Mouse (Mus musculus) 3T3-L1 (cell line): Measurements from ENCODE around the gene Cryaa.
A peak's percentile ranks its signal among the peaks of the same experiment; 100 is the strongest.
"Not testable (repeated sequence)": the region's sequence is repeated elsewhere in the genome, so short reads cannot be mapped to it uniquely, and the experiment has no call there.

Experiments used
- DNase-seq: peaks from one replicate; pipeline ENCODE4 v3.0.0-alpha.2; 2015; ENCODE audit warnings: low read depth, low spot score

Cryaa gene

GRCm38 (mm10) chr17:31658468-31659185 is 19.0 kb upstream of the Cryaa start, which contains the start of gene U2af1:
Gene U2af1 (minus strand): TSS chr17:31658892.
- peak; percentile 96 for DNase-seq

- no peak for DNase-seq
Measured at GRCm38 (mm10) chr17:31660661-31661250, 16.9 kb upstream of the Cryaa start.

- peak; percentile 49 for DNase-seq
Measured at GRCm38 (mm10) chr17:31662855-31663254, 14.8 kb upstream of the Cryaa start.

DNA sequence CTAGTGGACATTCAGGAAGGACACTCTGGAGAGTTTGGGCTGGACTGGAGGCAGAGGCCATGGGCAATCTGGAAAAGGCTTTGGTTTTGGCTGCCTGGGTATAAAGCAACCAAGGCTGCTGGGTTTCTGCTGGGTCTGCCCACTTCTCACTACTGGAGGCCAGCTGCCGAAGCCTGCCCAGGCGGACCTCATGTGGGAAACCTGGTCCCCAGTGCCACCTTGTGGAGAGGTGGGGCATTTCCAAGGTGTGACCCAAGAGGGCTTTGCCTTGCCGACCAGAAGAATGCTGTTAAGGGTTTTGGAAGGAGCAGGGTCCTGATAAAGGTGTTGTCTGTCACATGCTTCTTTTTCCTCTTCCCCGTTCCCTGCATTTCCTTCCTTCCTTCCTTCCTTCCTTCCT is 12.8 kb upstream of the Cryaa start:
- DNase-seq = peak; percentile 90

DNA sequence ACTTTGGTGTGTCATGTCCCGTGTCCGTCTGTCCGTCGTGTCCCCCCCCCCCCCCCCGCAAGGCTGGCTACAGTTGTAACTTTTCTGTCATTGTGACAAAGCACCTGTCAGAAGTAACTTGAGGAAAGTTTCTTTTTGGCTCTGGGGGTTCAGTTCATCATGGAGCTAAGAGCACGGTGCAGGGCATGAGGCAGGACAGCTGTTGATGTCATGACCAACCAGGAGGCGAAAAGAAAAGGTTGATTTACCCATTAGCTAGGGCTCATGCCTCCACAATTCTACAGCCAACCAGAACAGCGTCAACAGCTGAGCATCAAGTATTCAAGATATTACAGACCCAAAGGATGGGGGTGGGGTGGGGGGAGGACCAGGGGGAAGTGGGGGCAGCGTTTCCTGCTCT is 9.3 kb upstream of the Cryaa start:
- DNase-seq = no peak

DNA sequence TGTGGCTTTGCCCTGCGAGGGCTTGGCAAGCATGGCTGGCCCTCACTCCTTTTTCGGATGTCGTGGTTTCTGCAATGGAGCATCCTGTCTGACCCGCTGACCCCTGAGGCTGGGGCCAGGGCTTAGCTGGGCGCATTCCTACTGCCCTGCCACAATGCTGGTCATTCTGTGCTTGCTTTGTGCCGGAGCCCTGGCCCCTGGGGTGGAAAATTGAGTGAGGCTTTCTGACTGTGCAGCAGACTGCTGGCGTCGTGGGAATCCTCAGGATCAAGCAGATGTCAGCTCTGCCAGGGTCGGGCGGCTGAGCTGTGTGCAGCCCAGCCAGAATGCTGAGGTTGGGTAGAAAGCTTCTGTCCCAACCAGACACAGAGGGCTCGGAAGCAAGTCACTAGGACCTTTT is 7.4 kb upstream of the Cryaa start:
- DNase-seq = peak; percentile 76

DNA sequence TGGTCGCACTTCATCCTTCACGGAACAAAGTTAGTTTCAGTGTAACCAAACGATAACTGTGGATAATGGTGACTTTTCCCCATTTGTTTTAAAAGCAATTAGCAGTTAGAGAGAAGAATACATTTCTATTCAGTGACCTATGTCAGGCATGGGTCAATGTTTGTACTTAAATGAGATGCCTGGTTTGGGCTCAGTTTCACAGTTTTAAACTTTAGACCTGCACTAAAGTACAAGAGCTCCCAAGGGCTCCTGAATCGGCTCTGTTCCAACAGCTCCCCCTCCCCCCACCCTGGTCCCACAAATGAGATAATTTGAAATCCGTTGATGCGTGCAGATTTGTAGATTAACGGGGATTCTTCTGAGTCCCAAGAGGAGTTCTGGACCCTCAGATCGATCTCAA is 5.9 kb upstream of the Cryaa start:
- no peak for DNase-seq

DNA sequence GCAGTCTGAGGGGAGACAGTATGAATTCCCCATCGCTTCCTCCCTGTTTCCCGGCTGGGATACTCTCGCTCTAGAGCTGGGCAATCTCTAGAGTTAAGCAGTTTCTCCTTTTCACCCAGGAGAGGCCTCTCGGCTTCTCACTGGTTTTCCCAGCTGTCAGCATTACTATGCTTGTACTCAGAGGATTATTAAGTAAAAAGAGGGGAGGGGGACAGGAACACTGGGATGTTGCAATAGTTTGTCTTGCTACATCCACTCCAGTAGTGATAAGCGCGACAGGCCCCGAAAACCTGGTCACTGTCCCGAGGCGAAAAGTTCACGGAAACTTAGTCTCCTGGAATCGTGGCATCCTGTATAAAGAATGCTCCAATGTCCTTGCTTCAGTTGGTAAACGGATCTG is 5.3 kb upstream of the Cryaa start:
- no peak for DNase-seq

DNA sequence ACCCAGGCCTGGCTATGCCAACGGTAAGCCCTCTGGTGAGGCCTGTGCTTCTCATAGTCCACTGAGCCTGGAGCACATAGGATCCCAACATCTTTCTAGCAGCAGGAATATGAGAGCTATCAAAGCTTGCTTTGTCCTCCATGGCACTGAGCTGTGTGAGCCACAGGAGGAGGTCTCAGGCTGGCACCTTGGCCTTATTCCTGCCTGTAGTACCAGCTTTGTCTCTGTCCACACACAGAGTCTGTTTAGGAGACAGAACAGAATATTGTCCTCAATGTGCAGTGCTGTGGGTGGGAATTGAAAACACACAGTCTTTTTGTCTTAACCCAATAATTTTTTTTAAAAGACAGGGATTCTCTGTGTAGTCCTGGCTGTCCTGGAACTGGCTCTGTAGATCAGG is 3.2 kb upstream of the Cryaa start:
- DNase-seq = no peak

DNA sequence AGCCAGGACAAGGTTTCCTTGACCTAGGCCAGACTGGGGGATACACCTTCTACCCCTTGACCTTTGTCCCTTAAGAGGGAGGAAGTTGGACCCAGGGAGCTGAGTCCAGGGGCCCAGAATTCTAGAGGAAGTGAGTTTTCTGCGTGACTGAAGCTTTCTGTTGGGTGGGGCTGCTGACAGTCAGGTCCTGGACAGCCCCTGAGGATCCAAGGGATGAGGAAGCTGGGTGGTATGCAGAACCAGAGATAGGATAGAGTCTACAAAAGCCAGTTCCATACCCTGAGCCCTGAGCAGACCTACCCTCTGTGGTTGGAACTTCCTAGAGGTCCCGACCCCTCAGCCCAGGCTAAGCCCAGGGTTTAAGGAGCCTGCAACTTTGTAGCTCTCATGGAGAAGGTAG is 2.8 kb downstream of the Cryaa start:
- DNase-seq = no peak

GRCm38 (mm10) chr17:31685514-31686224 is 8.1 kb downstream of the Cryaa start:
- DNase-seq = peak; percentile 94

DNA sequence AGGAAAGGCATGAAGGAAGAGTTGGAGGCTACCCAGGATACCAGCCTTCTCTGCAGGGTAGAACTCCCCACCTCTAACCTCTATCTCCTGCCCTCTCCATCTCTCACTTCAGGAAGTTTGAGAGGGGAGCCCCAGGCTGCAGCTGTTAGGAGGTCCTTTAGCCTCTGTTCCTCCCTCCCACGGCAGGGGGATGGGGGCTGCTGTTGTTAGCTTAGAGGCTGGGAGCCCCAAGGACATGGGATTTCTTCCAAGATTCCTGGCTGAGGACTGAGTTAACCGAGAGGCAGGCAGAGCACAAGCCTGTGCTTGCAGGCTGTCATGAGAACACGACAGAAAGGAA is 8.6 kb downstream of the Cryaa start:
- DNase-seq = peak; percentile 76

DNA sequence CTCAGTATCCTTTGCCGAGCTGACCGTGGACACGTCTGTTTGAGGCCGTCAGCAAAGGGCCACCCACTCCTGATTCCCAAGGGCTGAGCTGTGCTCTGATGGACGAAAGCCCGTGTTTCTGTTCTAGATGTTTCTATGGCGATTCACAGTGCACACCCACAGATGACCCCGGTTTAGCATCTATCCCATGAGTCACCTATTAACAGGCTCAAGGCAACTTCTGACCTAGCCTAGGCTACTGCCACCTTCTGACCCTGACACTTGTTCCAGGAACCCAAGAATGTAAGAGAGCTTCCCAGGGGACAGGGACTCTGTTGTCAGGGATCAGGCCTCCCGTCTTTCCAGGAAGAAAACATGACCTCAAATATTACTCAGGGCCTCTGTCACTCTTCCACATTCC is 10.5 kb downstream of the Cryaa start:
- DNase-seq = peak; percentile 75

- DNase-seq = peak; percentile 32
Measured at GRCm38 (mm10) chr17:31689606-31690005, 12.0 kb downstream of the Cryaa start.

DNA sequence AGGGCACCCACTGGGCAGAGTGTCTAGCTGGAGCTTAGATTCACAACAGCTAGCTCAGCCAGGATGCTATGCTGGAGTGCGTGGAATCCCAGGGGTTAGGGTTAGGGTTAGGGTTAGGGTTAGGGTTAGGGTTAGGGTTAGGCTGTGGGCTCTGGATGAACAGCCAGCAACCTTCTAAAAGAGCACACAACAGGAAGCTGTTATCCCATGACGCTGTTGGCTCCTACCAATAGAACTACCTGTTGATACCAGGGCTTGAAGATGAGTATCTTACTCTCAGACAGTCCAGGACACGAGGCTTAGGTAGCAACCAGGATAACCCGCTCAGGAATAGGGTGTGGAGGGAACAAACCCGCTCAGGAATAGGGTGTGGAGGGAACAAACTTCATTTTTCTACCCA is 15.3 kb downstream of the Cryaa start:
- no peak for DNase-seq

DNA sequence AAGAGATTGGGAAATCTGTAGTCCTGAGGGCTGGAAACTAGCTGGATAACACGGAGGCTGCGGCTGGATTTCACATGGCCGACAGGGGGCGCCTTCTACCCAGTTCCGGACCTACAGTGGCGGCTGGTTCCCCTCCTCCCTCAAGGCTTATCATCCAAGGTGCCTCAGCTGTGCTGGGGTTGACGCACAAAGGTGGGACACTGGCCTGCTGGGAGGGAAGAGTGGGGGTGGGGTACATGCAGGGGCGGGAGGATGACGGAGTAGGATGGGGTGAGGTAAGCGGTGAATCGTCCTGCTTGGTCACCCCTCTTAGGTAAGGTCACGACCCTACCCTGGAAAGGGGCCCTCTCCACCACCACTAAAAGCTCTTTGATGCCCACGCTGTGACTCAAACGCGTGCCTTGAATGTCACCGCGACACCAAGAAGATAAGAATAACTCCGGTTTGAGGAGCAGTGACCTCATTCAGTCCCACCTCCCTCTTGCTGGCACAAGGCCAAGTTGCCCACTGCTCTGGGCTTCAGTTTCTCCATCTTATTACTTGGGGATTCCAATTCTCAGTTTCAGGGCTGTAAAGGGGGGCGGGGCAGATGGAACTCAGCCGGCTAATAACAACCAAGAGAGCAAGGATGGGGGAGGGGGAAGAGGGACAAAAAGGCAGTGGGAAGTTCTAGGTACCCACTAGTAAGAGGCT is 15.9 kb downstream of the Cryaa start:
- peak; percentile 64 for DNase-seq

DNA sequence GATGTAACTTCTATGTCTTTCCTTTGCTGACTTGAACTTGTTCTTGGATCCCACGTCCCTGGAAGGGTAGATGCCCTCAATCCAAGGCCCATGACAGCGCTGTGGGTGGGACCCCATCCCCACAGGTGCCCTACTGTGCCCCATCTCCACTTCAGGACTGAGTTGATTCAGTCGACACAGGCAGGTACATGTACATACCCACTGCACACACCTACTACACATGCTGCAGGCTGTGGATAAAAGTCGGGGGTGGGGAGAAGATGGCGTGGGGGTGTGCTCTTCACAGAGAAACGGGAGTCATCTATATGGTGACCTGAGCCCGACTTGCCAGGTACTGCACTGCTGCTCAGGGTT is 16.4 kb downstream of the Cryaa start:
- DNase-seq = no peak

DNA sequence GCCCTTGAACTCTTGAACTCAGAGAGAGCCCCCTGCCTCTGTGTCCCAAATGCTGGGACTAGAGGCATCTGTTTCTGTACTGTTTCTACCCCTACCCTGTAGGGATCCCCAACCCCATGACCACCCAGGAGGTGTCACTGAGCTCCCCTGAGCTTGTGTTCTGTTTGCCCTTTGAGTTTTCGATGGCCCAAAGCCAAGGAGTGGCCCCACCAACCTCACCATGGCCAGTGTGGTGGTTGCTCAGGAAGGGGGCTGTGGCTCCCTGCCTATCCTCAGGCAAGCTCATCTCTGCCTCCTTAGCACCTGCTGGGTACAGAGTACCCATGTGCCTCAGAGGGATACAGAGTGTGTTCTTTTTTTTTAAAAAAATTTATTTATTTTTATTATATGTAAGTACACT is 17.3 kb downstream of the Cryaa start:
- no peak for DNase-seq

DNA sequence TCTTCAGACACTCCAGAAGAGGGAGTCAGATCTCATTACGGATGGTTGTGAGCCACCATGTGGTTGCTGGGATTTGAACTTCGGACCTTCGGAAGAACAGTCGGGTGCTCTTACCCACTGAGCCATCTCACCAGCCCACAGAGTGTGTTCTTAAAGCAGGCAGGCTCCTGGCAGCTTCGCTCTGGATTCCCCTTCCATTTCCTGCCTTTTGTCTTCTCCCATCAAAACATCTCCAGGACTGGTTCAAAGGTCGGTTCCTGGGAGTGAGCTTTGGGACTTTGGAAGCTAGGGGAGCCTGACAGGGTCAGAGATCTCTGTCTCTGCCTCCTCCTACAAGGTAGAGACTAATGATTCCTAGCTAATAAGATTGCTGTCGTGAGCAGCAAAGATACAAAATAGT is 17.7 kb downstream of the Cryaa start:
- DNase-seq = not testable (repeated sequence)

DNA sequence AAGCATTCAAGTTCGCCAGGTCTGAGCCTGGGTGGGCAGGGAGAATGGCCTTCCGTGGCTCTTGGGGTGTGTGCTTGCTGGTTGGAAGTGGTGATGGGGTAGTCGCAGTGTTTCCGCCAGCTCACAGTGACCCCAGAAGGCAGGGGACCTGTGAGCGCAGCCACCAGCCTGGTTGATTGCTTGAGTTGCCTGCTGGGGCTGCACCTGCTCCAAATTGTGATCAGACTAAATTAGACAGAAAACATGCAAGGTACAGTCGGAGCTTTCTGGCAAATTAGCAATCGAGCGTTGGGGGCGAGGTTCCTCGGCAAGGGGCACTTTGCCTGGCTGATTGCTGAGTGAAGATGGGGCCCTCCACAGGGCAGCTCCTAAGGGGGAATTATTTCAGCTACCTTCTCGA is 20.7 kb downstream of the Cryaa start:
- DNase-seq = no peak

DNA sequence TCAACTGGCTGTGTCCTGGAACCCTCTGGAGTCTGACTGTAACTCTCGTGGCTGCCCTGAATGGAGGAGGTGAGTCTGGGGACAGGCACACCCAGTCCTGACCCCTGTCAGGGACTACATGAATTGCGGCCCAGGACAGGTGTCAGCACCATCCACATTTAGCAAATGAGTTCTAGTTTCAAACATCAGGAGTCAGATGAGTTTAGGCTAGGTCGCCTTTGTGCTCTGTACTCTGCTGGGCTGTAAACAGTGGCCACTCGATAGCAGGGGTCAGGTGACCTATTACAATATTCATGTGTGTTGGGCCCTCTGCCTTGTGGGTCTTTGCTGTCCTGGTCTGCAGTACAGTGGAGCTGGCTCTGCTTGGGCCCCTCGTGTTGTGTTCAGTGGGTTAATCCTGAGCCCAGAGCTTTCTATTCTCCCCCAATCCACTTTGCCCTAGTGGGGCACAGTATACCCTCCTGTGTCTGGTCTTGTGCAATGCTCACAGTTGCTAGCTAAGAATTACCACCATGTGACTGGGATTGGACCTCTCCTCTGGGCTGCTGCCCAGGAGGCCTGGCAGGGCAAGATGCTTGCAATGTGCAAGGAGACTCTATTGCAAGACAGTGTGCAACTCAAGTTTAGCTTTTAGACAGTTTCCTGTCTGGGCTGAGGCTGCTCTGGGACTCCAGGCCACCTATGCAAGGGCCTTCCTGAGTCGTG is 25.8 kb downstream of the Cryaa start:
- peak; percentile 58 for DNase-seq
